Mouse (Mus musculus): ENCODE data around the gene Hlcs.

DNA sequence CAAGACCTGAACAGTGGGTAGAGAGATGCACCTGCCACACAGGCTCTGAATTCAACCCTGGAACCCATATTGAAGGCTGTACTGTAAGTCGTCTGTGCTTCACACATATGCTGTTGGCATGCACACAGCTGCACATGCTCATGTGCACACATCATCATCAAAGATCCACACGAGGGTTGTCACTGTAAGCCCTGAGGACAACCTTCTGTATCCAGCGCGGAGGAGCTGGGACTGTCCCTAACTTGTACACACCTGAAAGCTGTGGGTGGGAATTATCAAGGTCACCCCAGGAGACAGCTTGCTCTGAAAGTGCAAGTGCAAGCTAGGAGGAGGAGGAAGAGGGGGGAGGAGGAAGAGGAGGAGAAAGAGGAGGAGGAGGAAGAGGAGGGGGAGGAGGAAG, 14.2 kb downstream of the Hlcs start:
- TF ChIP-seq CTCF (IDR thresholded peaks at IDR 0.05; ENCODE audit: borderline replicate concordance, insufficient read depth, low read depth, low read length): no peak
- no peak for TF ChIP-seq POLR2A (IDR thresholded peaks at IDR 0.05; ENCODE audit: borderline replicate concordance, insufficient read depth, low read length)

All from cerebellum, adult 2 months (tissue).